Mouse (Mus musculus): ENCODE measurements around the gene Grm3.

DNA sequence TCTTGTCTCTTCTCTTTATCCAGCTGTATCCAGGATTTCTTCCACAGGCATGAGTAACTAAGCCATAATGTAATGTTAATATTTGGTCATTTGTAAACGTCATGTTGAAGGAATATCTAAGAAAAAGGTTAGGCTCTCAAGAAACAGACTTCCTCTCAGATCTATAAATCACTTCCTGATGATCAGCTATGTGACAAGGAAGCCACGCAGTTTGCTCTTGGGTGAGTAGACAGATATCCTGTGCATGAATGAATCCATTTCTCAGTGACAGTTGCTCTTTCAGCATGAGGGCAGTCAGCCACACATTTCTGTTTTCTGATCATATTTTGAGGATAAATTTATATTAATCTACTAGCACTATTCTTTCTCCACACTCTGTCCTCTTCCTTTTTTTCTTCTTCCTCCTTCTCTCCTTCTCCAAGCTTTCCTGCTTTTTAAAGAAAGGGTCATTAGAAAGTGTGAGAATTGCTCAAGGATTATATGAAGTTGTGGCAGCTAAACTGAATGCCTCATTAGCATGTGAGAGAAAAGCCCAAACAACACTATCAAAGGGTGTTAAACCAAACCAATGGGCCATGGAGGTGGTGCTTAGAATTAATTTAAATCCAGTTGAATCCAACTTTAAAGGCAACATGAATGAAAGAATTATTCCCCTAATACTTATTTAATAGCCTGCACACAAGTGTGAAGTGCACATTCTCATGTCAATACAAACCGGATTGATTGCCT, 22.1 kb downstream of the Grm3 start:
- TF ChIP-seq USF1 (IDR thresholded peaks at IDR 0.05; ENCODE audit: low read depth) (no peak), CTCF (IDR thresholded peaks at IDR 0.05; ENCODE audit: control insufficient read depth, insufficient read depth, insufficient read length) (no peak), CEBPB (IDR thresholded peaks at IDR 0.05; ENCODE audit: low read depth) (no peak), MAX (IDR thresholded peaks at IDR 0.05) (no peak), MYOD1 (IDR thresholded peaks at IDR 0.05; ENCODE audit: control insufficient read depth, insufficient read length, low read depth) (no peak), MYOG (IDR thresholded peaks at IDR 0.05; ENCODE audit: control insufficient read depth, extremely low read depth, insufficient read length) (no peak)
